Mouse (Mus musculus) intestine, postnatal 0 days (tissue): Measurements from ENCODE around the gene Kcnn4. TPM values are rescaled to one million over a fixed set of nuclear protein-coding genes. Genes with fewer than 3 reads are reported as not detected.
A peak's percentile ranks its signal among the peaks of the same experiment; 100 is the strongest.

Experiments
- ATAC-seq: fragments of 200-750 bp; cut with Nextera tagmentation; 2 replicates; pipeline ENCODE4 v1.8.0; 2017; ENCODE audit warnings: mild to moderate bottlenecking, moderate TSS enrichment, moderate library complexity
- H3K27ac ChIP-seq: fragments of 300-500 bp; sonication (generic); 2 replicates; pipeline ENCODE4 v1.5.1; 2014; ENCODE audit warnings: mild to moderate bottlenecking, low read depth, low read length, moderate library complexity
- H3K27me3 ChIP-seq: fragments of 300-500 bp; sonication (generic); replicated peaks from 2 replicates; pipeline ENCODE4 v1.6.1; 2014; ENCODE audit warnings: low read length, mixed read lengths; ENCODE audit not compliant: control insufficient read depth, insufficient read depth
- H3K36me3 ChIP-seq: fragments of 300-500 bp; sonication (generic); 2 replicates; pipeline ENCODE4 v1.6.1; 2014; ENCODE audit warnings: mild to moderate bottlenecking, moderate library complexity; ENCODE audit not compliant: control insufficient read depth, insufficient read depth
- H3K4me1 ChIP-seq: fragments of 300-500 bp; sonication (generic); replicated peaks from 2 replicates; pipeline ENCODE4 v1.6.1; 2014; ENCODE audit warnings: antibody characterized with exemption, low read length, mixed read lengths; ENCODE audit not compliant: control insufficient read depth, insufficient read depth
- H3K4me2 ChIP-seq: fragments of 300-500 bp; sonication (generic); replicated peaks from 2 replicates; pipeline ENCODE4 v1.6.1; 2014; ENCODE audit warnings: low read depth, mild to moderate bottlenecking, moderate library complexity
- H3K4me3 ChIP-seq: fragments of 300-500 bp; sonication (generic); 2 replicates; pipeline ENCODE4 v1.5.1; 2014; ENCODE audit warnings: low read depth, low read length
- H3K9ac ChIP-seq: fragments of 300-500 bp; sonication (generic); 2 replicates; pipeline ENCODE4 v1.6.1; 2014; ENCODE audit warnings: mild to moderate bottlenecking, low read depth, low read length
- H3K9me3 ChIP-seq: fragments of 300-500 bp; sonication (generic); 2 replicates; pipeline ENCODE4 v1.6.1; 2016; ENCODE audit warnings: mixed run types; ENCODE audit not compliant: control insufficient read depth
- CTCF ChIP-seq: sonication (generic); IDR thresholded peaks from 2 replicates; pipeline ENCODE4 v1.5.1; 2016; ENCODE audit warnings: low read depth, mild to moderate bottlenecking, control low read depth, antibody characterized with exemption, moderate library complexity
- WGBS: fragments of 180-500 bp; shearing (Covaris S2); extraction: QIAGEN DNeasy Blood & Tissue Kit; methylation state at CpG from one replicate; pipeline ENCODE4 v1.1.7; 2014; 5-methylcytosine and 5-hydroxymethylcytosine counted together
- polyA plus RNA-seq: library from polyadenylated mRNA; unstranded; fragments of >200 nt; fragmentation: Nextera tagmentation; extraction: Ambion mirVana; gene quantifications from 2 replicates; pipeline ENCODE4 v1.2.1, GENCODE M21; 2015

The Kcnn4 gene
- polyA plus RNA-seq, 1 experiment from 2014 or later: 3.2 TPM

DNA sequence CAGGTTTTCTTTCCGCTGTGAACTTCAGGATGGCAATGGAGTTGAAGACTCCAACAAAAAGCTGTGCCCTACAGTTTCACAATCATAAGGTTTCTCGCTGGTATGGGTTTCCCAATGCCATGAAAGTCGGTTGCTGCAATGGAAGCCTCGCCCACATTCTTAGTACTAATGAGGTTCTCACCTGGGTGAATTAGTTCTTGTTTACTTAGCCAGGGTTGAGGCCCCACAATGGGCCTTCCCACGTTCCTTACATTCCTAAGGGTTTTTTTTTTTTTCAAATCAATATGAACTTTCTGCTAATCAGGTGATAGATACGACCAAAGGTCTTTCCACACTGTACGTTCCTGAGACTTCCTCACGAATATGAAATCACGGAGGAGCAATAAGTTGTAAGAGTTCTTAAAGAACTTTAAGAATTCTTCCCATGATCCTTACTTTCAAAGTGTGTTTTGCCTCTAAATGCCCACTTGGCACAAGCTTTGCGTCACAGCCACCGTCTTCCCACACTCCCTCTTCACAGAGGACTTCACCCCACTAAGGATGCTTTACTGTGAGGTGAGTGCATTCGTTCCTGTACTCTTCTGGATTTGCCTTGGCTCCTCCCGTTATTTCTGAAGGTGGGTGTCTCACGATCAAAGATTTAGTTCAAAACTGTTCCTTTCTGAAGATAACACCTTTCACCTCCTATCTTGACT is 42.6 kb upstream of the Kcnn4 start:
- peaks cover 44% of the 10 kb centered on the region for H3K27me3 ChIP-seq
- no peak overlapping the region for H3K27ac ChIP-seq
- H3K4me3 ChIP-seq: no peak overlapping the region
- H3K9me3 ChIP-seq: peaks cover 8% of the 10 kb centered on the region
- H3K9ac ChIP-seq: no peak overlapping the region
- WGBS: 60% methylated on average over 14 of the region's 14 CpGs
- ATAC-seq: peak; percentile 86
- no peak for TF ChIP-seq CTCF
- no peaks in the 10 kb centered on the region for H3K4me1 ChIP-seq
- no peak overlapping the region for H3K4me2 ChIP-seq
- no peaks in the 10 kb centered on the region for H3K36me3 ChIP-seq

DNA sequence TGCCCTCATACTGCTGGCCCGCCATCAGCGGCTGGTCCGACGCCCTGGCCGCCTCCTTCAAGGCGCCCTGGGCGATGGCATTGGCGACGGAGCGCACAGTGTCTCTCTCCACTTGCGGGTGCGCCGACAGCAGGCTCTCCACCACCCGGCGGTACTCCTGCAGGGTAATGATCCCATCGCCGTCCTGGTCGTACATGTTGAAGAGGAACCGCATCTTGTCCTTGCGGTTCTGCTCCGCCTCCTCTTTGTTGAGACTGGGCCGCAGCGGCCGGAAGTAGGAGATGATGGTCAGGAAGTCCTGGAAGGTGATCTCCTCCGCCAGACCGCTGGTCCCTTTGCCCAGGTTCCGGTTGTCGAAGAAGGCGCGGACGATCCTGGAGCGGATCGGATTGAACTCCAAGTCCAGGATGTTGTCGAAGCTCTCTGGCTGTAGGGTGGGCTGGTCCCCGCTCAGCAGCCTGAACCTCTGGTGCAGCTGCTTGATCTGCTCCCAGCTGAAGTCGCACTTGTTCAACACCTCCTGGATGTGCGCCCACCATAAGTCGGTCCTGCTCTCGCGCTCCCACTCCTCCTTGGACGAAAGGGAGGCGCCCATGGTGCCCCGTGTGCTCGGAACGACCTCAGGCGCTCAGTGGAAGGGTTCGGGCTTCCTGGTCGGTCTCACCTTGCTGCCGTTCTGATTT is 36.6 kb upstream of the Kcnn4 start, which contains the start of gene Tescl:
Gene Tescl, minus strand, starts transcription at position 633 of the 683 bp plus-strand sequence.
- H3K4me2 ChIP-seq: no peak within 1 kb of the TSS
- no peak within 1 kb of the TSS for H3K9ac ChIP-seq
- no peaks in the 10 kb centered on the region for H3K9me3 ChIP-seq
- H3K4me3 ChIP-seq: no peak within 1 kb of the TSS
- H3K4me1 ChIP-seq: no peaks in the 10 kb centered on the region
- no peak for TF ChIP-seq CTCF
- no peak for ATAC-seq
- no peaks in the 10 kb centered on the region for H3K36me3 ChIP-seq
- H3K27me3 ChIP-seq: peaks cover 27% of the 10 kb centered on the region; the same call in 1 of the 2 replicates
- H3K27ac ChIP-seq: no peak within 1 kb of the TSS
- 41% methylated on average over 49 of the region's 49 CpGs for WGBS

DNA sequence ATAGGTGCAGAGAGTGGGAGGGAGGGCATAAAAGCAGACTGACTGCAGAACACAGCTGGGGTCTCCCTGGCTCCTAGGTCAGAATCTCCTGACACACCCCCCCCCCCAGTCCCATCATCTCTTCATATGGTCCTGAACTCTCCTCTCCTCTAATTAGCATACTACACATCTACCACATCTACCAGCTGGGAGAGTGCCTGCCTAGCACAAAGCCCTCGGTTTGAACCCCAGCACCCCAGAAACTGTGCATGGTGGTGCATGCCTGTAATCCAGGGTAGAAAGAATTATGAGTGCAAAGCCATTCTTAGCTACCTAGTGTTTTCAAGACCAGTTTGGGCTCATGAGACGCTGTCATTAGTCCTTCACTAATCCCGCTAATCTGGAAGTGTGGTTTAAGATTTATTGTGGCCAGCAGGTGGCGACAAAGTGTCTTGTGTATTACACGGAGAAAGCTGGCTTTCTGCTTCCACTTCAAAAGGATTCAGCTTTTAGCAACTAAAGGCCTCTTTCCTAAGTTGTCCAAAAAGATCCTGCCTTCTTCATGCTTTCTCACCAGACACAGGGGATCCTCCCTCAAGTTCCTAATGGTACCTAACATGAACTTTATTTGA is 34.3 kb upstream of the Kcnn4 start:
- 9% methylated on average over 5 of the region's 5 CpGs for WGBS
- peak; percentile 81 for TF ChIP-seq CTCF

DNA sequence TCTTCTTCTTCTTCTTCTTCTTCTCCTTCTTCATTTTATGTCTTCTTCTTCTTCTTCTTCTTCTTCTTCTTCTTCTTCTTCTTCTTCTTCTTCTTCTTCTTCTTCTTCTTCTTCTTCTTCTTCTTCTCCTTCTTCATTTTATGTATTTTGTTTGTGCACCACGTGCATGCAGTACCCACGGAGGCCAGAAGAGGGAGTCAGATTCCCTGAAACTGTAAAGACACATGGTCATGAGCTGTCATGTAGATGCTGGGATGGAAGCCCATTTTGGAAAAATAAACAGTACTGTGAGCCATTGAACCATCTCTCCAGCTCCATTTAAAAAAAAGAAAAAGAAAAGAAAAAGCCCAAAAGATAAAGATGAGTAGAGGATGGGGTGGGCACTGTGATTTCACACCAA is 31.8 kb upstream of the Kcnn4 start:
- 32% methylated on average over 2 of the region's 2 CpGs for WGBS
- no peak overlapping the region for H3K4me2 ChIP-seq
- TF ChIP-seq CTCF: peak; percentile 23; the same call in 1 of the 2 replicates
- H3K9ac ChIP-seq: no peak overlapping the region
- no peaks in the 10 kb centered on the region for H3K36me3 ChIP-seq
- no peaks in the 10 kb centered on the region for H3K4me1 ChIP-seq
- H3K4me3 ChIP-seq: no peak overlapping the region
- no peaks in the 10 kb centered on the region for H3K9me3 ChIP-seq
- no peak for ATAC-seq
- H3K27ac ChIP-seq: no peak overlapping the region
- peaks cover 6% of the 10 kb centered on the region; the same call in 1 of the 2 replicates for H3K27me3 ChIP-seq

More for the DNA sequence above, 34.3 kb upstream of the Kcnn4 start:
- Histone ChIP-seq H3K9me3 (no peaks in the 10 kb centered on the region), H3K4me1 (no peaks in the 10 kb centered on the region), H3K36me3 (no peaks in the 10 kb centered on the region), H3K4me3 (no peak overlapping the region), H3K4me2 (no peak overlapping the region), H3K9ac (no peak overlapping the region), H3K27me3 (peaks cover 15% of the 10 kb centered on the region; the same call in 1 of the 2 replicates), H3K27ac (no peak overlapping the region)
- ATAC-seq: no peak

DNA sequence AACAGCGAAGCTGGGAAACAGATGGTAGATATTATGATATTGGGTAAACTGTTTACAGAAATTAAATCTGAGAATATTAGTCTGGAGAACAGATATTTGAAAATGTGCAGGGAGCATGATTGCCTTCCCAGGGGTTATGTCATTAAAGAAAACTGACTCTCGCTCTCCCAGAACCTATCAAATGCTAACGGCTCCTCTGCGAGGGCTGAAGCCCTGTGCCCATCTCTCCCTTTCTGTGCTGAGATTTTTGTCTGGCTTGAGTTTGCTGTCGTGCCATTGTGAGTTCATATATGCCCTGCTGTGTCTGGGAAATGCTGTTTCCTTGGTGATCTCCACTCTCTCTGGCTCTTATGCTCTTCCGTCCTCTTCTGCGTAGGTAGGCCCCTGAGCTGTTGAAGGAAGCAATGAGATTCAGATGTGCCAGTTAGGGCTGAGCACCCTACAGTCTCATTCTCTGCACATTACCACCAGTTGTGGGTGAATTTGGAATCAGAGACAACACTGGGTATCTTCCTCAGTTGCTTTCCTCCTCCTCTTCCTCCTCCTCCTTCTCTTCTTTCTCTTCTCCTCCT is 26.3 kb upstream of the Kcnn4 start:
- TF ChIP-seq CTCF: no peak
- no peak for ATAC-seq
- 67% methylated on average over 7 of the region's 7 CpGs for WGBS
- Histone ChIP-seq H3K27me3 (no peaks in the 10 kb centered on the region), H3K4me1 (no peaks in the 10 kb centered on the region), H3K36me3 (no peaks in the 10 kb centered on the region), H3K4me2 (no peak overlapping the region), H3K9ac (no peak overlapping the region), H3K27ac (no peak overlapping the region), H3K9me3 (no peaks in the 10 kb centered on the region), H3K4me3 (no peak overlapping the region)

DNA sequence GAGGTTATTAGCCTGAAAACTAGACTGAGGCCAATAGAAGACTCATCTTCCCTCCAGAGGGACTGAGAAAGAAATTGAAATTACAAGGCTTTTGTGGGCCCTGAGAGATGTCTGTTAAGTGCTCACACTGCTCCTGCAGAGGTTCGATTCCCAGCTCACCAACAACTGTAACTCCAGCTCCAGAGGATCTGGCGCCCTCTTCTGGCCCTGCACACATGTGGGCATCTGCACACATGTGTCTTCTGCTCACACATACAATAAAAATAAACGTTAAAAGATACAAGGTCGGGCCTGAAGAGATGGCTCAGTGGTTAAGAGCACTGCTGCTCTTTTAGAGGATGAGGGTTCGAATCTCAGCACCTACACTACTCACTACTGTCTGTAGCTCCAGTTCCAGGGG is 23.6 kb upstream of the Kcnn4 start:
- no peak overlapping the region for H3K9ac ChIP-seq
- no peak overlapping the region for H3K4me2 ChIP-seq
- peak; percentile 22; the same call in 1 of the 2 replicates for TF ChIP-seq CTCF
- no peaks in the 10 kb centered on the region for H3K27me3 ChIP-seq
- H3K9me3 ChIP-seq: no peaks in the 10 kb centered on the region
- H3K36me3 ChIP-seq: no peaks in the 10 kb centered on the region
- no peak overlapping the region for H3K27ac ChIP-seq
- H3K4me1 ChIP-seq: no peaks in the 10 kb centered on the region
- no peak for ATAC-seq
- H3K4me3 ChIP-seq: no peak overlapping the region
- 74% methylated on average over 5 of the region's 5 CpGs for WGBS
